Mouse (Mus musculus) thymus, adult 2 months (tissue): ENCODE data around the gene Tmco4.

Experiments
- CTCF ChIP-seq: fragments of 200-500 bp; IDR thresholded peaks from 2 replicates; pipeline ENCODE4 v1.5.1; 2012; ENCODE audit warnings: mild to moderate bottlenecking, control low read depth, low read length, moderate library complexity, borderline replicate concordance; ENCODE audit not compliant: control insufficient read depth, poor library complexity, insufficient read depth; ENCODE audit errors: extremely low read depth
- POLR2A ChIP-seq: fragments of 200-500 bp; IDR thresholded peaks from 2 replicates; pipeline ENCODE4 v1.6.1; 2012; ENCODE audit warnings: mild to moderate bottlenecking, low read length, control low read depth, moderate library complexity; ENCODE audit not compliant: control insufficient read depth, poor library complexity, insufficient read depth; ENCODE audit errors: extremely low read depth

GRCm38 (mm10) chr4:139058029-139058428 lies 85.3 kb downstream of the Tmco4 start:
- TF ChIP-seq CTCF (no peak), POLR2A (no peak)
